8 mouse cellular contexts compared by ENCODE assay signal in genomic region chr9:109876756-109877155, GRCm38 (mm10). TPM values are rescaled to one million over a fixed set of nuclear protein-coding genes. Genes with fewer than 3 reads are reported as not detected.
DNase-seq lines count a peak whose midpoint lies in the region; ATAC-seq and TF ChIP-seq lines count a peak whose summit lies in the region.

No protein-coding gene starts in this region.

- H3K4me2 ChIP-seq in intestine, postnatal 0 days (replicated peaks; ENCODE audit: low read depth): peak overlapping the region; percentile 78

- peaks cover 18% of the 10 kb centered on the region for H3K36me3 ChIP-seq in intestine, postnatal 0 days (ENCODE audit: control insufficient read depth, insufficient read depth)

- H3K27ac ChIP-seq in embryonic fibroblast, embryonic 13.5 days (ENCODE audit: insufficient read depth, low read length): no peak overlapping the region
- H3K27ac ChIP-seq in intestine, postnatal 0 days (ENCODE audit: low read depth, low read length): peak overlapping the region; percentile 92

- no peaks in the 10 kb centered on the region for H3K4me1 ChIP-seq in embryonic fibroblast, embryonic 13.5 days (ENCODE audit: control insufficient read depth, insufficient read depth, low read length)
- H3K4me1 ChIP-seq in intestine, postnatal 0 days (replicated peaks; ENCODE audit: control insufficient read depth, insufficient read depth, low read length): 0 out of 2 replicates have a peak, but pooled peaks cover 4% of the 10 kb centered on the region

- no peak for ATAC-seq in intestine, postnatal 0 days

- no peak for TF ChIP-seq CTCF in embryonic fibroblast, embryonic 13.5 days (IDR thresholded peaks at IDR 0.05; ENCODE audit: borderline replicate concordance, insufficient read depth, low read length)
- no peak for TF ChIP-seq CTCF in intestine, postnatal 0 days (IDR thresholded peaks at IDR 0.05; ENCODE audit: low read depth)

- no peaks in the 10 kb centered on the region for H3K9me3 ChIP-seq in intestine, postnatal 0 days (ENCODE audit: control insufficient read depth)

- peak overlapping the region; percentile 96 for H3K4me3 ChIP-seq in embryonic fibroblast, embryonic 13.5 days (ENCODE audit: insufficient read depth, low read length)
- peak overlapping the region; percentile 87 for H3K4me3 ChIP-seq in intestine, postnatal 0 days (ENCODE audit: low read depth, low read length)

- peak; percentile 28; the same call in 1 of the 2 replicates for TF ChIP-seq POLR2A in embryonic fibroblast, embryonic 13.5 days (IDR thresholded peaks at IDR 0.05; ENCODE audit: low read depth, low read length)

- no peaks in the 10 kb centered on the region for H3K27me3 ChIP-seq in intestine, postnatal 0 days (replicated peaks; ENCODE audit: control insufficient read depth, insufficient read depth, low read length)

- peak; percentile 57 to 64 for DNase-seq in cerebellum, postnatal 10 days
- no peak for DNase-seq in cerebellum, adult 11 months
- peak; percentile 11 for DNase-seq in CD4-positive helper T cell, adult 2 months (ENCODE audit: low read depth, low spot score)
- DNase-seq in lung, postnatal 10 days: peak; percentile 35
- DNase-seq in right cerebral cortex, postnatal 36 days (ENCODE audit: low spot score in 2 of 2): no peak
- DNase-seq in urinary bladder, postnatal 25 days (ENCODE audit: low spot score): no peak

- peak overlapping the region; percentile 78; the same call in 1 of the 2 replicates for H3K9ac ChIP-seq in intestine, postnatal 0 days (ENCODE audit: low read depth, low read length)

- WGBS in intestine, postnatal 0 days: 3% methylated on average over 3 of the region's 3 CpGs

RNA-seq across cellular contexts. Expression of gene Cdc25a, which starts 1.4 kb away (rescaled TPM):
- polyA plus RNA-seq in embryonic fibroblast, embryonic 13.5 days (2011; ENCODE audit: insufficient read length, low read depth, missing spikeins): 19.6 and 21.9 TPM in 2 replicates
- polyA plus RNA-seq in intestine, postnatal 0 days (2015; fragmentation: Nextera tagmentation; extraction: Ambion mirVana): 21.3 and 25.9 TPM in 2 replicates

RNA-seq across cellular contexts. Expression of gene Camp, which starts 27.3 kb away (rescaled TPM):
- not detected in 2 replicates for polyA plus RNA-seq in embryonic fibroblast, embryonic 13.5 days (2011; ENCODE audit: insufficient read length, low read depth, missing spikeins)
- polyA plus RNA-seq in intestine, postnatal 0 days (2015; fragmentation: Nextera tagmentation; extraction: Ambion mirVana): 1.3 TPM in 2 replicates

RNA-seq across cellular contexts. Expression of gene Nme6, which starts 44.2 kb away (rescaled TPM):
- 15.2 and 21.3 TPM in 2 replicates for polyA plus RNA-seq in embryonic fibroblast, embryonic 13.5 days (2011; ENCODE audit: insufficient read length, low read depth, missing spikeins)
- polyA plus RNA-seq in intestine, postnatal 0 days (2015; fragmentation: Nextera tagmentation; extraction: Ambion mirVana): 54.6 and 58.0 TPM in 2 replicates

RNA-seq across cellular contexts. Expression of gene Map4, which starts 54.5 kb away (rescaled TPM):
- 220 and 222 TPM in 2 replicates for polyA plus RNA-seq in embryonic fibroblast, embryonic 13.5 days (2011; ENCODE audit: insufficient read length, low read depth, missing spikeins)
- 26.0 and 28.4 TPM in 2 replicates for polyA plus RNA-seq in intestine, postnatal 0 days (2015; fragmentation: Nextera tagmentation; extraction: Ambion mirVana)

Comparison
In these comparisons a context has a peak if more than half of its experiments do, and no peak if none do; other contexts are left out.
1. DNase-seq: peak in cerebellum, postnatal 10 days (2 of 2), CD4-positive helper T cell, adult 2 months (single experiment) and lung, postnatal 10 days (single experiment); none in cerebellum, adult 11 months (single experiment), right cerebral cortex, postnatal 36 days (0 of 2) and urinary bladder, postnatal 25 days (single experiment).